Mouse (Mus musculus) cerebral cortex, adult 2 months (tissue): Measurements from ENCODE around the gene Tmtc4.

ENCODE experiments used
- WGBS: fragments of 180-500 bp; shearing (Covaris S2); methylation state at CpG from one replicate; pipeline ENCODE4 v1.1.7; 2018; 5-methylcytosine and 5-hydroxymethylcytosine counted together

Gene Tmtc4

DNA sequence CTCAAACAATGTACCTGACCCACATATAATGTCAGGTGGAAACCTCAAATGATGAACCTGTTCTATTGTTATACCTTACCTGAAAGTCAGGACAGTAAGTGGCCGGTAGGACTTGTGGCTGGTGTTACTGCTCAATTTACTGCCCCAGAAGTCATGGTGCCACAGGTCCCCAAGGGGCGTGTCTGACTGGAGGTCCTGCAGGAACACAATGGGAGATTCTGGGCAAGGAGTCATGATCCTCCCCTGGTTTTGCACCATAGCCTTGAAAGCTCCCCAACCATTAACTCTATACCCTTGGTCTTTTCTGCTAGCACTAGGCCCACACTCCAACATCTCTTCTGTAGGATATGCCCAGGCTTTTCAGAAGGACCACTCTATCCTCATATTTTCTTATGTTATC is 10.7 kb downstream of the Tmtc4 start:
- WGBS: 98% methylated on average over 2 of the region's 2 CpGs

DNA sequence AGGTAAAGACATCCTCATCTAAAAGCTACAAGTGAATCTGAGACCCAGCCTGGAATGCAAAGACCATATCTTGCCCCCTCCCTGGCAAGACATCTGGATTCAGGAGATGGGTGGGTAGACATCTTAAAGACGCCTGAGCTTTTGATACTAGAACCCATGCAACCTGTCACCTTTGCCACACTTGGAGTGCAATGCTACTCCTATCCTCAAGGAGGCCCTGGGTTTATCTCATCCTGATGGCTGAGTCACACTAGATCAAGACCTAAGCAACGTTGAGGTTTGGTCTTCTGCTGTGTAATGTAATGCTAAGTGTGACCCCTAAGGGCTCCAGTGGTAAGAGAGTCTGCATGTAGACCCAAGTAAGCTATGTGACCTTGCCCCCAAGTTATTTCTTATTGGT is 15.8 kb downstream of the Tmtc4 start:
- WGBS: 82% methylated on average over 2 of the region's 2 CpGs

DNA sequence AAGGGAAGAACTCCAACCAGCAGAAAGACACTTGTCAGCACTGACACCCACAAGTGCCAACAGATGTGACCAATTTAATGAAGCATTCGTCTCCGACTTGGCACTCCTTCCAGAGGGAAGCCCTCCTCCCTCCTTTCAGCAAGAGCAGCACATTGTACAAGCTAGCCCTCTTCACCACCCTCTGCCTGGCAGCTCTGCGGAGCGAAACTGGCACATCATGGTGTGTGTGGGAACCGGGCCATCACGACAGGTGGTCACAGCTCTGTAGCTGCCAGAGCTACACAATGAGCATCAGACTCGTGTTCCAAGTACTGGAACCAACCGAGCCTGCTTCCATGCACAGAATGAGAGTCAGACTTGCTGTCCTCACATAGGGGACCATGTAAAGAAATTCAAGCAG is 25.9 kb downstream of the Tmtc4 start:
- WGBS: 38% methylated on average over 8 of the region's 8 CpGs

DNA sequence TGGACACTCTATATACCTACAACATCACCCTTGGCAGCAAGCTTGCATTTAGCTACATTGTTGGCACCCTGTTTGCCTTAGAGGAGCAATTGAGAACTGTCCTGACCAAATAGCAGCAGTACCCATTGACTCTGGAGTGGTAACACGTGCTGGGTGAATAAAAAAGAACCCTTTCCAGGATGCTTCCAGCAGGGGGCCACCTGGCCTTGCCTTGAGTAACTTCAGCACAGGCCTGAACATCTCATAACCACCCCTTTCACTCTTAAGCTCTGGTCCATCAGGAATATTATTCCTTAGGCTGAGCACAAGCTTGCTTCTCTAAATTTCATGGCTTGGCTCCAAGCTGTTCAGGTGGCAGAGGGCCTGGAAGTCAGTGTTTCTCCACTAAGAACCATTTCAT is 30.5 kb downstream of the Tmtc4 start:
- WGBS: 27% methylated on average over 1 of the region's 1 CpGs

DNA sequence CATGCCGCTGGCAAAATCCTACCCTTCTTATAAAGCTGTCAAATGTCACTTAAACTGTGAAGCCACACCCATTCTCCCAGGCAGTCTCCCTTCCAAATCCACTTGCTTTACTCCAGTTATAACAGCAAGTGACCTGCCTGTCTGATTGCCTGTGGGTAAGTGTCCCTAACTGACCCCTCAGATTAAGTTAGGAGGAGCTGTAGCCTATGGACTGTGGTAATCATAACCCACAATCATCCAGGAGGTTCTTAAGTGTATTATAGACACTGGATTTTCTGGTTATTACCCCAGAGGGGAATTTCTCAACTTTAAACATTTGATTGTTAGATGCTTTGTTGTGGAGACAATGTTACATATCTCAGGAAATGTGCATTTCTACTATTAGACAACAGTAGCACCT is 31.3 kb downstream of the Tmtc4 start:
- 95% methylated on average over 1 of the region's 1 CpGs for WGBS

DNA sequence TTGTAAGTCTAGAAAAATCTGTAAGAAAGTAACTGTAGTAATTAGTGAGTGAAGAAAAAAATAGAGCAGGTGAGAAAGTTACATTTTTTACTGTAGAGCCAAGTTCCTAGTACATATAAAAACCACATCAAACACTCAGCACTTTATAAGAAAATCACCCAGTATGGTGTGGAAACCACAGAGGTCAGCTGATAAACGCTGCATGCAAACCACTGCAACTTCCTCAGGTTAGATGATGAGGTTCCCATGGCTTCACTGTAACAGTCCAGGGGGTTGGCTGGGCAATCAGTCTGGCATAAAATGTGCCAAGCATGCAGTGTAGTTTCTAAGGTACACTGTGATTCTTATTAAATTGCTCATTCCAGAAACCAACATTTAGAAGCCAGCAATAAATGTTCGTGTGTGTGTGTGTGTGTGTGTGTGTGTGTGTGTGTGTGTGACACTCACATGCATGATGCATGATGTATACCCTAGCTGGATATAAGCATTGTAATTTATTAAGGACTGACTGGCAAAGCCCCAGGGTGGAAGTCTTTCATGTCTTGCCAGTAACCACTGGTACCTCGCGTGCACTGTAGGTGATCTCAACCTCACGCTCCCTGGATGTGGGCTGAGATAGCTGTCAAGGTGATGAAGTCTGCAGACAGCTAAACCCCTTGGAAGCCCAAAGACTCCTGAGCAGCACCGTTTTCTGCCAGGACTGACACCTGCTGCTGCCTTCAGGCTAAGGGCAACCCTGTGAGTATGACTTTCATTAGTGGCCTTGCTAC is 32.0 kb downstream of the Tmtc4 start:
- WGBS: 70% methylated on average over 6 of the region's 6 CpGs

DNA sequence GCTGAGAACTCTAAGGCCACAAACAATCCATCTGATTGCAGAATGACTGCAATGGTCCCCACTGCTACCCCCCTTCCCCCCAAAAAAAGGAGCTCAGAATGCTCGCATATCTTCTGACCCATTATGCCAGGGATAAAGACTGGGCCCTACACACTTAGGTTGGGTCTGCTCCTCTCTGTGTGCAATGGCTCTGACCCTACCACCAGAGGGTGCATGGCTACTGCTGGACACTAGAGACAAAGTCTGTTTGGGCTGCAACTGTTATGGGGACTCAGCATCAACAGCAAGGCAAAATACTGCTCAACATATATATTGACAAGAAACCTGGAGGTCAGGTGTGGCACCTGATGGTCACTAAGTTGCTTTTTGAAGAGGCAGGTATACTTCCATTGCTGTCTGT is 32.9 kb downstream of the Tmtc4 start:
- 100% methylated on average over 1 of the region's 1 CpGs for WGBS

DNA sequence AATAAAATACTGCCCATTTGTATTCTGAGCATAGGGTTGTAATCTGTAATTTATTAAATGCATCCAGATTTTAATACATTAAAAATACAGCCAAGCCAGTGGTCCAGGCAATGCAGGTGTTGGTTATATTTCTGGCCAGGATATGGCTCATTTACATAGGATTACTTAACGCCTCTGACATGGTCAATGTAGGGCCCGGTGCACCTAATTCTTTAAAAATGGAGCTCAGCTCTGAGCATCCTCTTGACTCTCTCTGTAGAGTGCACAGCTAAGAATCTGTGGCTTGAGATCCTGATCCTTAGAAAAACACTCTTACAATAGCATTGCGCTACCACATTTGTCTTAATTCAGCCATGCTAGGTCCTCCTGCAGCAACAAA is 40.4 kb downstream of the Tmtc4 start:
- 73% methylated on average over 3 of the region's 3 CpGs for WGBS

DNA sequence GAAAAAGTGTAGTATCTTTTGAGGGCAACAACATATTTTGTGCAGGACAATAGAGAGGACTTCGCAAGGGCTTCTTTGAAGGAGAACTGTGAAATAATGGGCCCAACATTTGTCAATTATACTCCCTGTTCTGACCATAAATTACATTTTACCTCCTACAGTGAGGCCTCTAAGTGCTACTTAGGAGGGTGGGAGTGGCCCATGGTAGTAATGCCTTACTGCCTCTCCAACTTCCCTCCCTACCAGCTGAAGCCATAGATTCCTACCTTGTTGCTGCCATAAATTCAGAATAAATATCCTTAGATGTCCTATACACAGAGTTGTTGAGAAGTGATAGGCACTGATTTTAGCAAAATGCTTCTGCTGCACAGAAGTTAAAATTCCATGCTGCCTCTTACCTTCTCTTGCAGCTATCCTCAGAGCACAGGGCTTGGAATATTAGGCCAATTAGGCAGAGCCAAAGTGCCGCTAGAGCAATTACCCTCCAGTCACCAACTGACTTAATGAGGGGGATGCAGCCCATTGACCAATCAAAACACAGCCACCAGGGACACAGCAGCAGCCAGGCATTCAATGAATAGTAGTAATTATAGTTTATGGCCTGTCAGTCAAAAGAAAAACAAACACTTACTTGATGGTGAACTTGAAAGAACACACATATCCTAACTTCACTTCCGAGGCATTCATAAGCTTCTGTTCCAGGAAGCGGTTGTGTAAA is 40.9 kb downstream of the Tmtc4 start:
- WGBS: 63% methylated on average over 4 of the region's 4 CpGs

DNA sequence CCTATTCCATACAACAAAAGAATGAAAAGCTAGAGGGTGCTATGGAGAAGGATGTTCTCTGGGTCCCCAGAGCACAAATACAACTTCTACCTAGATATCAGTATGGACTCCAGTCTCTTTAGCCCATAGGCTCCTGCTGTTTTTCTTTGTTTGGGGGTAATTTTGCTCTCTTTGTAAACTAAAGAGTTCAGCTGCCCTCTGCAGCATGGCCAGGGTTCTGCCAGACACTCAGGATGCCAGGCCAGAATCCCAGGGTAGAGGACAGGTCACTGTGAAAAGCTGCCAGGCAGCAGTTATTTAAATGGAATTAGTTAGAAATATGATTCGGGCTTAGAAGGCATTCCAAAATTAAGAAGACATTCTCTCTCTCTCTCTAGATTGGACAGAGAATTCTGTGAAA is 47.4 kb downstream of the Tmtc4 start:
- WGBS: 77% methylated on average over 1 of the region's 1 CpGs

DNA sequence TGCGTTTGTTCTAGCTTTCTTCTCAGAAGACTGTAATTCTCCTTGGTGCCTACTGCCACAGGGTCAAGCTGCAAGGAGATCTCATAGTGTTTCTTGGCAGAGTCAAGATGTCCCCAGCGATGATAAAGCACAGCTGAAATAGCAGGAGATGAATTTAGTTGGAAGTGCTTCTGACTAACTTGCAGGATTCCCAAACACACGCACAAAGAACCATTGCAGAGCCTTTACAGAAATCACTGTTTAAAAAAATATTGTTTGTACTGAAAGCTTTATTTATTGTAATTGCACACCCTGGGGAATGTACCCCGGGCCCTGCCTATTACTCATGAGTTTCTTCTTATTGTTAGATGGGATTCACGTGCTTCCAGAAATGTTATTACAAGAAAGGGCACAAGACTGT is 63.8 kb downstream of the Tmtc4 start:
- WGBS: 59% methylated on average over 5 of the region's 5 CpGs

DNA sequence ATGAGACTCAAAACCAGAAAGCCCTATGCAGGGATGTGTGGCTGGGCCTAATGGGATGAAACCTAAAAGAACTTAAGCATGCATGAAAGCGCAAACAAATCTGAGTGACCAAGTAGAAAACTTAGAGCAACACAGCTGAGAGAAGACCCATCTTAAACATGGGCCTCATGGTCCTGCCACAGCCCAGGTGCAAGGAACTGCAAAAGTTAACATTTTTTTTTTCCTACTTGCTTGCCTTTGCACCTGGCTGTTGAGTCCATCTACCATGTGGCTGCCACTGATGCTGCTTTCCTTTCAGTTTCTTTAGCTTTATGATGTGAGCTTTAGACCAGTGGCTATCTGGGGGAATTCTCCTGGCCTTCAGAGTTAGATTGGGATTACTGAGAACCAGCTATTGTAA is 66.2 kb downstream of the Tmtc4 start:
- WGBS: 100% methylated on average over 1 of the region's 1 CpGs

DNA sequence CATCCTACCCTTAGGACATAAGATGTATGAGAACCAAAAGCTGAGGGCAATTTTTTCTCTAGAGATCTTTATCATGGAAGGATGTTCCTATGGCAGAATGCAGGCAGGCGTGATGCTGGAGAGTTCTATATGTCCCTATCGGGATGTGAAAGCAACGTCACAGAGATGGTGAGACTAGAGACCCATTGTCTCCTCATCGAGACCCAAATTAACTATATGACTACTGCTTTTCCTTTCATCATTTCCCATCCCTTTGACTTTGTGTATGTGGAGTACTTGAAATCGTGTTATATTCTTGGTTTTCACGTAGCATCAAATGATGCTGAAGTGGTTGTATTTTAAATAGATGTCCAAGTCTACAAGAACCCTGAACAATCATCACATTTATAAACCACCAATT is 70.2 kb downstream of the Tmtc4 start, which contains the start of gene Ggact:
Gene Ggact (minus strand): TSS at position 101 of the 400 bp plus-strand sequence.
- WGBS: 62% methylated on average over 6 of the region's 6 CpGs

DNA sequence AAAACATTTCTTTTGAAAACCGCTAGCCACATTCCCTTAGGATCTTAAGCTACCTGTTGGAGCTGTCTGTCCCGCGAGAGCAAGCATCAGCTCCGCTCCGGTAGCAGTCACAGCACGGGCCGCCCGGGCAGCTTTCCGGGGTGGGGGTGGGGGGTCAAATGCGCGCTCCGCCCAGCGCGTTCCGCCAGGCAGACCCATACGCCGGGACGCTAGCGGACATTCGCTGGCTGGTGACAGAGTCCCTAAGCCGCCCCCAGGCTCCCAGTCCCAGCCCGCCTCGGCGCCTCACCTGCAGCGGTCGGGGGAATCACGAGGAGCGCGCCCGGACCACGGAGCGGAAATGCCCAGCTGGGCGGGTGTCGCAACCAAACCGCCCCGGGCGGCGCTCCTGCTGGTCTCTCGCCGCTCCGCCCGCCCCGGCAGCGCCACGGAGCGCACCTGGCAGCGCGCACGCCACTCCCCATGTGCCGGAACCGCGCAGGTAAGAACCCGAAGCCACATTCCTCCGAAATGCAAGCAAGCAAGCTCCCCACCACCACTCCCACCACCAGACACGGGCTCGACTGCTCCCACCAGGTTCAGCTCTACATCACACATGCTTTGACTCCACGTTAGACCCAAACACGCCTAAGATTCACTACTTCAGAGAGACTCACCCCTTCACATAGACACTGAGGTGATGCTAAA is 70.9 kb downstream of the Tmtc4 start:
- WGBS: under 1% methylated on average over 58 of the region's 58 CpGs

DNA sequence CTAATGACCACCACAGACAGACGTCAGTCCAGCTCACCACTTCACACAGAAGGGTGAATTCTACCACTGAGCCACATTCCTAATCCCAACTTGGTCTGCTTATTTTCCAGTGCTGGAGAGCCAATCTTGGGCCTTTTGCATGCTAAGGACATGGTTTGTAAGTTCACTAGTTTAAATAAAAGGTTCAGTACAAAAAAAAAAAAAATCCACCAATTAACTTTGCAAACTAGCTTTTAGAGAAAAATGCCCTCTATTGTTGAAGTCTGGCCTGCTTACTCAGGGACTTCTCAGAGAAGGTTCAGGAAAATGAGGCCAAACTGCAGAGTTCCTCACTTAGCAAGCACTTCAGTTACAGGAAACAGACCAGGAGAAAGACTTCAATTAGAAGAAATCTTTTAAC is 71.7 kb downstream of the Tmtc4 start:
- 70% methylated on average over 1 of the region's 1 CpGs for WGBS

DNA sequence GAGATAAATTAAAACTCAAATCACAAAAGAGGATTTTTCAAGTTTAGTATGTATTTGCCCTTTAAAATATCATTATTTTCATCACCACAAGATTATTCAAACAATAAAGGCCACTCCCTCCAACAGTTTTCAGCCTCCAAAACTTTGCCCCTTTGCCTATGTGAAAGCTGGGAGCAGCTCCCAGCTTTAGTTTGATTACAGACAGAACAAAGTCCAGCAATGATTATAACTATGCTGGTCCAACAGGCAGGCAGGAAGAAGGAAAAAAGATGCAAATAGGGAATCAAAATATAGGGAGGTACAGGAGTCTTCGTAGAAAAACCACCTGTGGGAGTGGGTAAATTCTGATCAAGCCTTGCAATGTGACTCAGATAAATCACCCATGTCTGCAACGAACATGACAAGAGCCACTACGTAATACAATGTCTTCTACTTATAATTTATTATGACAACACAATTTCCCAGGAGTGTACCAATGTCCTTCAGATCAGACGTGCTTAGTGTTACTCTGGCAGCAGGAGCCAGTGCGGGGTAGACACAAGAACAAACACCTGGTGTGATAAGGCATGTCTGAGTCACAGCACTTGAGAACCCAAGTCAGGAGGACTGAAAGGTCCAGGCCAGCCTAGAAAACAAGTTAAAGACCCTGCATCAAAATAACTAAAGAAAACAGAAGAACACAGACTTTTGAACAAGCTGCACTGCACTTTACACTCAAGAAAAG is 74.3 kb downstream of the Tmtc4 start:
- 83% methylated on average over 5 of the region's 5 CpGs for WGBS

DNA sequence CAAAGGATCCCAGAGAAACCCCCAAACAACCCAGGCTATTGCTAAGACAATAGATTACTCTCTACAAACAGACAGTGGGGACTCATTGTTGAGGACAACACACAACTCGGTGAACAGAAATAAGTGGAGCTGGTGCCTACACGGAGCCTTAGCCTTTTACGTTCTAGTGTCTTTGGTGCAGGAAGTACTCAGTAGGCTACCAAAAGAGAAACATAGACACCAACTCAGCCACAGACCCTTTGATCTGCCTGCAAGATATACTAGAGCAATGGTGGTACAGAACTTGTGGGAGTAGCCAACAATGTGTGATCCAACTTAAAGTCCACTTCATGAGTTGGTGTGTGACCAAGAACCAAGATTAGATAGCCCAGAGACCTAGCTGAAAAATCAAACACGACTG is 75.8 kb downstream of the Tmtc4 start:
- 88% methylated on average over 4 of the region's 4 CpGs for WGBS

DNA sequence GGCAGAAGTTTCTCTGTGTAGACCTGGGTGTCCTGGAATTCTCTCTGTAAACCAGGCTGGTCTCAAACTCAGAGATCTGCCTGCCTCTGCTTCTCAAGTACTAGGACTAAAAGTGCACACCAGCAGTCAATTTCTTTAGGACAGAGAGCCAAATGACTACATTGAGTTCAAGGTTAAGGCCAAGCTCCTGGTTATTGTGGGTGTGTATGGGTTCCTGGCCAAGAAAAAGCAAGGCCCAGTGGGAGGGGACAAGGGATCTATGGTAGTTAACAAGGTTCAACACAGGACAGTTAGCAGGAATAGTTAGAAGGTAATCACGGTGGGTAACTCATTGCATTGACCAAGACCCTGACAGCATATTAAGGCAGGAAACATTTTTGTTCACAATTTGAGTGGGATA is 78.8 kb downstream of the Tmtc4 start:
- WGBS: 97% methylated on average over 1 of the region's 1 CpGs

DNA sequence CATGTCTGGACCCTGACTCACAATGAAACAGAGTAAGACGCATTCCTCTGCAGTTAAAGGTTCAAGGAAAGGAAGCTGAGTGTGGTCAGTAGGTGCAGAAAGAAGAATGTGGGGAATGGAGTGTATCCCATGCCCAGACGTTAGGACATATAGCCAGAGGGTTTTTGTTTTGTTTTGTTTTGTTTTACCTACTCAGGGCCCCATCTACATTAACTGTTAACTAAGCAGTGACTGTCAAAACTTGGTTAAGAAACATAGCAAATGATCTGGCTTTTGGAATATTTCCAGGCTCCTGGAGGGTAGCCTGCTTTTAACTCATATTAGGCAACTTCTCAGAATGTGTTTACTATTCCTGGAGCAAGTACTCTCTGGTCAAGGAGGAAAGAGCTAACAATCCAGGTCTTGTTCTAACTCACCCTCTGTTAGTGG is 79.9 kb downstream of the Tmtc4 start:
- 78% methylated on average over 2 of the region's 2 CpGs for WGBS

DNA sequence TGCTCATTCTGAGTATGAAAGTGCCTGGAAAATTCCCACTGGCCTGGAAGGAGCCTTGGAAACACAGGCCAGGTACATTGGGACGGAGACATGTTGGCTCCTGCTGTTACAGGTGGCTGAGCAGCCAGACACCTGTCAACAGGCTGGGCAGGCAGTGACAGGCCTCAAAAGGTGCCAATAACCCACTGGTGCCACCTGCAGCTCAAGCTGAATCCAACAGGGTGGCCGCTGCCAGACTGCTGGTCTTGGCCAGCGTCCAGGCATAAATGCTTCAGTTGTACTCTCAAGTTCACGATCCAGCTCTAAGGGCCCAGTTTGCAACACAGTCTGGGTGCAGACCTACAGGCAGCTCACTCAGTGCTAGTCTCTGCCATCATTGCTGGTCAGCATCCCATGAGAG is 81.0 kb downstream of the Tmtc4 start:
- 35% methylated on average over 4 of the region's 4 CpGs for WGBS

DNA sequence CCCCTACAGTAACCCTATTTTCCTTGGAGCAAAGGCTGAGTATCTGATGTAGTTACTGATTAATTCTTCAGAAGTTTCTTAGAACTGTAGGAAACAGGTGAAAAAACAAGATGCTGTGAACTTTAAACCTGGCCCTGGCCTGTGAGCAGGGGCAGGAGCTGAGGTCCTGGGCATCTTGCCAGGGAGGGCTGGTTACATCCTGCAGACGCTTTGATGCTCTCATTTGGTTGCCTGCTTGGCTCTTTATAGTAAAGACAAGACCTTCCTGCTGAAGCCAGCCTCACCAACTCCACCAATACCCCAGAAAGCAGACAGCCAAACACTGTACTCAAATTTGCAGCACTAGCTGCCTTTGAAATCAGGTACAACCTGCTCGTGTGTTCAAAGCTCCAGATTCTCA is 81.7 kb downstream of the Tmtc4 start:
- WGBS: 65% methylated on average over 2 of the region's 2 CpGs

DNA sequence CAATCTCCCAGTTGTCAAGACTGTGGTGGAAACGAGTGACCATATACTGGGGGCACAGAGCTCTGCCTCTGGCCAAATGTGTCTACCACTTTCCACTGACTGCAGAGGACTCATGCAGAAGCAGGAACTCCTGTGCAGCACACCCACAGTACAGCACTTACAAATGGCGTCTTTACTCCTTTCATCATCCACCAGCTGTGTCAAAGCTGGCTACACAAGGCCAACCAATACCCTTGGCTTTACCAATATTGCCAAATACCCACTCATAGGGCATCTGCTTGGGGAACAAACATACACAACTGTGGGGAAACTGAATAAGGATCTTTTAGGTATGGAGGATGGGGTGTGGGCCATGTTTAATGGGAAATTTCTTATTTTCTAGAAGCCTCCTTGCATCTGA is 82.1 kb downstream of the Tmtc4 start:
- 86% methylated on average over 2 of the region's 2 CpGs for WGBS
